Mouse (Mus musculus): ENCODE measurements around the gene Gcc2. TPM values are rescaled to one million over a fixed set of nuclear protein-coding genes. Genes with fewer than 3 reads are reported as not detected.

The Gcc2 gene
- polyA plus RNA-seq, 1 experiment: 22.8 TPM

Other genes with a start within 250 kb of the Gcc2 start
- not detected in 2 replicates for gene AW822073, start 30.6 kb upstream of the Gcc2 start, polyA plus RNA-seq (2012; ENCODE audit: insufficient read depth, insufficient read length, missing spikeins)
- gene Duxf3, start 22.8 kb upstream of the Gcc2 start, polyA plus RNA-seq (2012; ENCODE audit: insufficient read depth, insufficient read length, missing spikeins): not detected in 2 replicates
- not detected in 2 replicates for gene Gm4981, start 18.8 kb upstream of the Gcc2 start, polyA plus RNA-seq (2012; ENCODE audit: insufficient read depth, insufficient read length, missing spikeins)
- 18.9 and 27.1 TPM in 2 replicates for gene Lims1, start 68.0 kb downstream of the Gcc2 start, polyA plus RNA-seq (2012; ENCODE audit: insufficient read depth, insufficient read length, missing spikeins)
- gene Ranbp2, start 191.4 kb downstream of the Gcc2 start, polyA plus RNA-seq (2012; ENCODE audit: insufficient read depth, insufficient read length, missing spikeins): 20.1 and 23.1 TPM in 2 replicates
- gene Ccdc138, start 242.5 kb downstream of the Gcc2 start, polyA plus RNA-seq (2012; ENCODE audit: insufficient read depth, insufficient read length, missing spikeins): 4.0 and 4.4 TPM in 2 replicates